Comparison of ENCODE assay signal across 9 mouse cellular contexts in the genomic region with DNA sequence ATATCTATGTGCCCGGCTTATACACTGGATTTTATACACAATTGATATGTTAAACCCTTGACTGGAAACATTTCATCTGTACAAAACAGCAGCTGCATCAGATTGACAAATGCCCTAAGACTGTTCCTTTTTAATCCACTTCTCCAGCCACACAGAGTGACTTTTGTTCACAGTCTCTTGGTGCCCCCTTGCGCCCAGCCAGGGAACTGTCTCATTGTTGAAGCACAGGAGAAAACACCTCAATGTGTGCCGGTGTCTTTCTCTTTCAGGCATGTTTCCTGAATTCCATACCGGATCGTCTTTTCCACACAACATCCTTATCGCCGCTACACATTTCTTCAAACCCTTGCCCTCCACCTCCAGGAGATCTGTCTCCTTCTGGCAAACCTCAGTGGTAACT. TPM values are rescaled to one million over a fixed set of nuclear protein-coding genes. Genes with fewer than 3 reads are reported as not detected.
DNase-seq lines count a peak whose midpoint lies in the region; ATAC-seq and TF ChIP-seq lines count a peak whose summit lies in the region.
"Had no signal": no experiment of that assay in that cellular context is flagged by ENCODE, and none has a peak within 500 bp of the region (broad histone marks: within the 10 kb centered on the region; RNA-seq: fewer than 3 reads in every experiment).

No protein-coding gene starts in this region.

- POLR2A ChIA-PET in Patski (lab: Charles Lee) = interaction anchor here (1.1 kb wide), 1 partner anchor 11 kb away, joined by 4 read pairs; no protein-coding TSS in a partner anchor

- no peak overlapping the region for H3K27ac ChIP-seq in lung, embryonic 16.5 days (ENCODE audit: low read length)
- H3K27ac ChIP-seq: hindbrain, embryonic 15.5 days had no signal

- 5% methylated on average over 7 of the region's 7 CpGs for WGBS in lung, embryonic 16.5 days

- no peaks in the 10 kb centered on the region for H3K4me1 ChIP-seq in lung, embryonic 16.5 days (replicated peaks; ENCODE audit: control insufficient read depth, insufficient read depth, low read length)
- H3K4me1 ChIP-seq: hindbrain, embryonic 15.5 days had no signal

- no peak for ATAC-seq in Patski
- ATAC-seq in lung, embryonic 16.5 days (ENCODE audit: low read depth) = peak; percentile 51; the same call in 1 of the 2 replicates

- CTCF ChIA-PET in Patski (lab: Charles Lee) = interaction anchor here (0.7 to 1.5 kb wide), 8 partner anchors 10 to 228 kb away, joined by 3 to 5 read pairs (median 3); a partner anchor contains a TSS

- no peak overlapping the region for H3K4me2 ChIP-seq in lung, embryonic 16.5 days (ENCODE audit: low read depth, low read length)
- H3K4me2 ChIP-seq: hindbrain, embryonic 15.5 days had no signal

- peak; percentile 90 to 92 for DNase-seq in B cell, adult 2 months
- no peak for DNase-seq in Patski (ENCODE audit: low read depth, low spot score)
- peak; percentile 91 to 95 for DNase-seq in cerebellum, postnatal 14 days
- peak; percentile 52 to 55 for DNase-seq in gastrocnemius, adult 8-10 months (ENCODE audit: low spot score in 2 of 2)
- peak; percentile 83 for DNase-seq in kidney, postnatal 14 days
- peak; percentile 79 for DNase-seq in ovary, postnatal 14 days (ENCODE audit: low spot score)
- peak; percentile 89 for DNase-seq in thymus, postnatal 14 days

- H3K9me3 ChIP-seq in lung, embryonic 16.5 days (ENCODE audit: control insufficient read depth, low read length) = no peaks in the 10 kb centered on the region
- H3K9me3 ChIP-seq: hindbrain, embryonic 15.5 days had no signal

- TF ChIP-seq CTCF in Patski (IDR thresholded peaks at IDR 0.05) = peak; percentile 92

- in situ Hi-C loops in Patski (cut with MboI; ENCODE audit: low pct_unique_long_range_greater_than_20kb) = loop anchor here (10.0 kb wide), 1 partner anchor 341 kb away; a partner anchor contains a TSS

- H3K27me3 ChIP-seq in Patski = peaks cover under 1% of the 10 kb centered on the region
- no peaks in the 10 kb centered on the region for H3K27me3 ChIP-seq in lung, embryonic 16.5 days (ENCODE audit: control insufficient read depth, insufficient read depth, low read depth, low read length)
- H3K27me3 ChIP-seq: hindbrain, embryonic 15.5 days had no signal

- H3K36me3 ChIP-seq in lung, embryonic 16.5 days (ENCODE audit: control insufficient read depth, insufficient read depth, low read length) = no peaks in the 10 kb centered on the region
- H3K36me3 ChIP-seq: hindbrain, embryonic 15.5 days had no signal

- H3K4me3 ChIP-seq in lung, embryonic 16.5 days (ENCODE audit: low read length) = no peak overlapping the region
- H3K4me3 ChIP-seq: hindbrain, embryonic 15.5 days had no signal

- no peak overlapping the region for H3K9ac ChIP-seq in lung, embryonic 16.5 days (ENCODE audit: low read length)
- H3K9ac ChIP-seq: hindbrain, embryonic 15.5 days had no signal

RNA-seq across cellular contexts. Expression of a gene that starts 8.4 kb away (rescaled TPM):
- polyA plus RNA-seq in Patski (2021) = 7.9 TPM
- 10 to 100 TPM; 12.5 to 14.8 (median 13.5) TPM for total RNA-seq in gastrocnemius, adult 8-10 months (2022)
- polyA plus RNA-seq in lung, embryonic 16.5 days (2015; fragmentation: Nextera tagmentation; extraction: Ambion mirVana) = 4.9 and 5.7 TPM in 2 replicates

RNA-seq across cellular contexts. Expression of a gene that starts 55.3 kb away (rescaled TPM):
- 126 TPM for polyA plus RNA-seq in Patski (2021)
- total RNA-seq in gastrocnemius, adult 8-10 months (2022) = 100 to 1,000 TPM; 605 to 698 (median 679) TPM
- 3.2 and 3.4 TPM in 2 replicates for polyA plus RNA-seq in lung, embryonic 16.5 days (2015; fragmentation: Nextera tagmentation; extraction: Ambion mirVana)

RNA-seq across cellular contexts. Expression of a gene that starts 55.7 kb away (rescaled TPM):
- polyA plus RNA-seq in Patski (2021) = 2.5 TPM
- total RNA-seq in gastrocnemius, adult 8-10 months (2022) = 1 to 10 TPM; 4.1 to 5.6 (median 4.3) TPM
- polyA plus RNA-seq in lung, embryonic 16.5 days (2015; fragmentation: Nextera tagmentation; extraction: Ambion mirVana) = 1.5 and 1.9 TPM in 2 replicates

RNA-seq across cellular contexts. Expression of a gene that starts 56.7 kb away (rescaled TPM):
- 0.05 TPM for polyA plus RNA-seq in Patski (2021)
- total RNA-seq in gastrocnemius, adult 8-10 months (2022) = not detected
- polyA plus RNA-seq in lung, embryonic 16.5 days (2015; fragmentation: Nextera tagmentation; extraction: Ambion mirVana) = 0.20 and 0.35 TPM in 2 replicates
- polyA plus RNA-seq: hindbrain, embryonic 15.5 days had no signal

Comparison
In these comparisons a context has a peak if more than half of its experiments do, and no peak if none do; other contexts are left out.
1. RNA of a gene that starts 55.3 kb away (polyA plus RNA-seq): 126 TPM in Patski (single experiment); 3.2 to 3.4 TPM in lung, embryonic 16.5 days; every median in the first group is over 10 times any median in the second.